Mouse (Mus musculus) spleen, postnatal 10 days (tissue): ENCODE results near the gene Hspb9.
A peak's percentile ranks its signal among the peaks of the same experiment; 100 is the strongest.

ENCODE experiments used
- DNase-seq, 2 experiments: peaks; one replicate each; pipeline ENCODE4 v3.0.0; 2021 to 2022; ENCODE audit warnings: low spot score in 2 of 2

Hspb9 gene

GRCm38 (mm10) chr11:100730477-100731205, 17.0 kb downstream of the Hspb9 start:
- no peak for DNase-seq

- no peak for DNase-seq
Observed at GRCm38 (mm10) chr11:100735134-100735865, 21.6 kb downstream of the Hspb9 start.

- peak; percentile 39 to 46 for DNase-seq
Observed at GRCm38 (mm10) chr11:100735954-100736745, 22.5 kb downstream of the Hspb9 start.

- no peak for DNase-seq
Observed at GRCm38 (mm10) chr11:100736746-100737080, 23.1 kb downstream of the Hspb9 start.

- peak; percentile 44 to 48 for DNase-seq
Observed at GRCm38 (mm10) chr11:100737105-100737733, 23.6 kb downstream of the Hspb9 start.

GRCm38 (mm10) chr11:100738066-100738604, 24.5 kb downstream of the Hspb9 start, which contains the start of gene Rab5c:
TSS of gene Rab5c (minus strand) at chr11:100738215.
- DNase-seq = peak; percentile 95 to 99

- peak in 1 of 2 experiments; percentile 45 for DNase-seq
Observed at GRCm38 (mm10) chr11:100738749-100739148, 25.1 kb downstream of the Hspb9 start.

- DNase-seq = no peak
Observed at GRCm38 (mm10) chr11:100741348-100741747, 27.7 kb downstream of the Hspb9 start.

GRCm38 (mm10) chr11:100745085-100745484, 31.4 kb downstream of the Hspb9 start:
- DNase-seq = peak in 1 of 2 experiments; percentile 69

- DNase-seq = no peak
Observed at GRCm38 (mm10) chr11:100746546-100746945, 32.9 kb downstream of the Hspb9 start.

GRCm38 (mm10) chr11:100747114-100747513, 33.5 kb downstream of the Hspb9 start:
- DNase-seq = no peak

GRCm38 (mm10) chr11:100748620-100749019, 35.0 kb downstream of the Hspb9 start:
- DNase-seq = no peak

- DNase-seq = no peak
Observed at GRCm38 (mm10) chr11:100749469-100749868, 35.8 kb downstream of the Hspb9 start.

GRCm38 (mm10) chr11:100750127-100750526, 36.5 kb downstream of the Hspb9 start:
- DNase-seq = no peak

GRCm38 (mm10) chr11:100752294-100752693, 38.6 kb downstream of the Hspb9 start:
- DNase-seq = no peak

- no peak for DNase-seq
Observed at GRCm38 (mm10) chr11:100754021-100754692, 40.5 kb downstream of the Hspb9 start.

GRCm38 (mm10) chr11:100754693-100755057, 41.0 kb downstream of the Hspb9 start:
- DNase-seq = no peak

GRCm38 (mm10) chr11:100756476-100756875, 42.8 kb downstream of the Hspb9 start:
- DNase-seq = no peak

GRCm38 (mm10) chr11:100757566-100757965, 43.9 kb downstream of the Hspb9 start:
- DNase-seq = no peak

- peak; percentile 42 to 68 for DNase-seq
Observed at GRCm38 (mm10) chr11:100758707-100759610, 45.3 kb downstream of the Hspb9 start.
